Mouse (Mus musculus) cerebellum, adult 11 months (tissue): ENCODE results near the gene Anapc15-ps.
"Not testable (repeated sequence)": the region's sequence is repeated elsewhere in the genome, so short reads cannot be mapped to it uniquely, and the experiment has no call there.

ENCODE experiments used
- DNase-seq: peaks from one replicate; pipeline ENCODE4 v3.0.0; 2022

The Anapc15-ps gene

DNA sequence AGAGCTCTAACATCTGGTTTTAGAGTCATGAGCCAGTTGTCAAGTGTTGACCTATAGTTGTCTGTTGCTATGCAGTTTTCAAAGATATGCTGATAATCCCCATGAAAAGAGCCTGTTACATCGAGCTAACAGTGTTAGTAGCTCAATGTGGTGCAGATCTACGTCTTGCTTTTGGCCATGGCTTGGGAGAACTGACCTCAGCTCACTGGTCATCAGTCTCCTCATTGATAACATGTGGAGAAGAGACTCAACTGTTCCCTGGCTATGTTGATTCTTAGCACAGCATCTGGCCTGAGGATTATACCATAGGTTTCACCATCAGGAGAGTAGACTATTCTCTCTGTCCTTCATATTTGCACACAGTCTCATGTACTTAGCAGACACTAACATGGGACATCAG lies 6.5 kb downstream of the Anapc15-ps start:
- DNase-seq = no peak

DNA sequence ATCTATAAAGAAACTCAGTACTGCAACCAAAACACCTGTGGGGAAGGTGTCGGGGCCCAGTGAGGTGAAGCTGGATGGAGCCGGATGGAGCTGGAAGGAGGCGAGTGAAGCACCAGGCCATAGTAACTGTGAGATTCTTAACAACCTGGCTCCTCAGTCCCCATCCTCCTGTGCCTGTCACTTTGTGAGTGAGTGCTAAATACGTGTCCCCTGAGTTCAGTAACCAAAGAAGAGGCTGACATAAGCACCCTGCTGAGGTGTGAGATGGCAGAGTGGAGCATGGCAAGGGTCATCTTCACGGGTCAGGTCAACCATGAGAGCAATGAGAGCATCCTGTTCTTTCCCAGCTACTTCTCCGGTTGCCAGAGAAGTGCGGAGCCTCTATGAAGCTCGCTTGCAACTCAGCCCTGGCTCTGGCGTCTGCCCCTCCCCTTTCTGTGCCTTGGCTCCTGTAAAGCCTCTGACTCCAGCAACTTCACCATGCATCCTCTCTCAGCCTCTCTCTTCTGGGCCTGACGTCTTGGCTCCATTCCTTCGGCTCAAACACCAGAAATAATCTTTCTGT lies 7.7 kb downstream of the Anapc15-ps start:
- no peak for DNase-seq

DNA sequence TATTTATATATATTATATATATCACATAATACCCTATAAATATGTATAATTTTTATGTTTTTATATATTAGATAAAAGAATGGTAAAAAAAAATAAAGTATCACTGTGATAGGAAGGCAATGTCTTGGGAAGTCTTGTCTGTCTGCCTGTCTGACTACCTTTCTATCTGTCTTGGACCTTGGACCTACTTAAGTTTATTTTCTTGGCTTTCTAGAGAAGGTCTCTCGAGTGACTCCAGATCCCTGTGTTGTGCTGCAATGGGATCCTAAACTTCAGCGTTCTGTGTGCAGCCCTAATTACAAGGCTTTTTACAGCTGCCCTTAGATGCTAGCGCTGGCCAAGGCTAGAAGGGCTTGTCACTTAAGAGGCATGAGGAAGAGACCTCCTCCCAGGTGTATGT lies 8.6 kb downstream of the Anapc15-ps start:
- DNase-seq = no peak

DNA sequence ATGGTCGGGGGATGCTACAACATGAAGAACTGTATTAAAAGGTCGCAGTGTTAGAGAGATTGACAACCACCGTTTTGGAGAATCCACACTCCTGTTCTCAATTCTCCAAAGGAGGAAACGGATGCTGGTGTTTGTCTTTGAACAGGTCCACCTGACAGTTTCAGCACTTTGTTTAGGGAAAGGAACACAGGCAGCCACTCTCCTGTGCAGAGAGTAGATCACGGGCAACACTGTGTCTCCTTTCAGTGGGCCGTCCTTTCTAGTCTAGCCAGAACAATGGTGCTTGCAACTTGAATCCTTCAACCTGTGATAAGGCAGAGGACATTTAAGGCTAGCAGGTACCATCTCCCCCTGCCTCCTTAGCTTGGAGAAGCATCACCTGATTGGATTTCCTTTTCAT lies 12.9 kb downstream of the Anapc15-ps start:
- DNase-seq = no peak

DNA sequence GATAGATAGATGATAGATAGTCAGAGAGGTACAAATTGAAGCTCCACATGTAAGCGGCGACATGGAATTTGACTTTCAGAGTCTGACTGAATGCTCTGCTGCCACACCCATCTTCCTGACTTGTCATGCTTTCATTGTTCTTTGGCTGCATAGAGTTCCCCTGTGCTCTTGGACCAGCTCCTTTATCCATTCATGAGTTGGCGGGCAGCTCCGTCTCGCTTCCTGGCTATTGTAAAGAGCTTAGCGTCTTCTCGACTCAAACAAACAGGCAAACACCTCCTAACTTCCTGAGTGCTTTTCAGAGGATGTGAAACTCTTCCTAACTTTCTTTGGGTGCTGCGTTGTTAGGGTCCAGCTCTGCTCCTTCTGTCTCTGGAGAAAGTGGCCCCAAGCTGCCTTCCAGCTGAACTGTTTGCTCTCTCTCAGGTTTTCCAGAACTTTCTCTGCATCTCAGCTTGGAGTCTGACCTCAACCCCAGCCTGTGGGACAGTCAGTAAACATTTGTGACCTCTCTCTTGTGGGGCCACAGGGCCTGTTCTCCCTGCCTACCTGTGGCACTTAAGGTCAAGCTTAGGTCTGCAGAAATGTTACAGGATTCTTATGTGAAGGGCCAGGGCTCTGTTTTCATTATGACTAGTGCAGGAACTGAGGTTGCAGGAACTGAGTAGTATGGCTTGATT lies 13.6 kb downstream of the Anapc15-ps start:
- no peak for DNase-seq

DNA sequence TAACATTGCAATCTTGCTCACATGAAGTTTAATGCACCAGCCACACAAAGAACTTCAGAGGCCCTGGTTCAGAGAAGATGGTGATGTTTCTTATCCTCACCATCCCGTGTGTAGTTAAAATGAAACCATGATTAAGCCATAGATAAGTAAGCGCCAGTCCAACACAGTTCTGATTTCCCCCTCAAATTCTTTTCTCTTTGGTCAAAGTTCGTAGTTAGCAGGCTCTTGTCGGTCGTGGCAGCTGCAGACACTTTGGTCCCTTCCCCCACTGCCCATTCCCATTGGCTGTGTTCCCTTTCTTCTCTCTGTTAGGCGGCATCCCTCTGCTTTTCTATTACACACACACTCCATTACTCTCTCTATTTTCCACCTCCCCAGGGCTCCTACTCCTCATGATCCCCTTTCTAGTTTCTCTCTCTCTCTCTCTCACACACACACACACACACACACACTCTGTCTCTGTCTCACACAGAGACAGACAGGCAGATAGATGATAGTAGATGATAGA lies 14.4 kb downstream of the Anapc15-ps start:
- DNase-seq = no peak

DNA sequence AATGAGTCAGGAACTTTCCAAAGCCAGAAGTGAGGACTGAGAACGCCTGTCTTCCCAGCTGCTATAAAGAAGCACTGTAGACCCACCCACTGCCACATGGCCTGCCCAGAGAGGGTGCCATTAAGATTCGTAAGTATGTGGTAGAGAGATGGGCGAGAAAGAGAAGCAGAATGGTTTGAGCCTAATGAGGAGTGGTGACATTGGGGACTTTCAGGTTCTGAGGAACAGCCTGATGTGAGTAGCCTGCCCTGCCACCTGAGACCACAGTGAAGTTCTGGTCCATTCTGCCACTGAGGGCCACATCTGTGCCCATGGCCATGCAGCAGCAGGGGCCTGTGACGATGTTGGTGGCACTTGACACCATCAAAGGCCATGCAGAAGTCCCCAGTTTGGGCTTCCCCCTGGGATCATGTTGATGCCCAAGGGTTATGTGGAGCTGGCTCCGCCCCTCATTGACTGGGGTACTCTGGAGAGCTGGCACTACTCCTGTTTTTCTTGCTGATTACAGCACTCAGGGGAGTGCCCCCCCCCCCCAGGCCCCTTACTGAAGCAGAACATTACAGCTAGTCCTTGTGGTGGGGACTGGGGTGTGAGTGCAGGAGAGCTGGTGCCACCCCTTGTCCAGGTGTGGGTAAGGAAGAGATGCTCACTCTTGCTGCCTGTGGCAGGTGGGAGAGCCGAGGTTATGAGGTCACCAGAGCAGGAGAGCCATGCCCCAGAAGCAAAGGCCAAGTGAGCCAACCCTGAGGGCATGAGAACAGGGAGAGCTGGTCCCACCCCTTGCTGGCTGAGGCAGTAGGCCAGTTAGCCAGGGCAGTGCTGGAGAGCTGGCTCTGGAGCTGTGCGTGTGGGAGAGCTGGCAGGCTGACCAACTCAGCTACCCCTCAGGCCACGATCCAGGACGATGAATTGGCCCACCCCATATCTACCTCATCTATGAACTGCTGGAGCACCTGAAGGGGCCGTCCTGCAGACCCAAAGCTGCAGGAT lies 16.7 kb downstream of the Anapc15-ps start:
- DNase-seq = no peak

DNA sequence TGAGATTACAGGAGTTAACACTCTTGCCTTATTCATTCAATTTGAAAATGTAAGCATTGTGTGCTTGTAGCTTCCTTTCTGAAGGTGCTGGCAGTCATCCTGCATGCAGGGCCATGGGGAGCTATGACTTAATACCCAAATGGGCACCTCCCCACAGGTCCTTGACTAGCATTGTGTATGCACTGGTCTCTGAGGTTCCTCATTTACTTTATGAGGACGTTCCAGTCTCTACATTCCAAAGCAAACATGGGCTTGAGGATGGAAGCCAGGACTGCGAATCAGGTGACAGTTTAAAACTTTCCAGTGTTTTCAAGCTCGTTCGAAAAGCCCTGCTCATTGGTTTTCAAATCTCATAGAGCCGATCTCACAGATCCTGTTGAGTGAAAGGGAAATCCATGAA lies 21.1 kb downstream of the Anapc15-ps start:
- DNase-seq = no peak

DNA sequence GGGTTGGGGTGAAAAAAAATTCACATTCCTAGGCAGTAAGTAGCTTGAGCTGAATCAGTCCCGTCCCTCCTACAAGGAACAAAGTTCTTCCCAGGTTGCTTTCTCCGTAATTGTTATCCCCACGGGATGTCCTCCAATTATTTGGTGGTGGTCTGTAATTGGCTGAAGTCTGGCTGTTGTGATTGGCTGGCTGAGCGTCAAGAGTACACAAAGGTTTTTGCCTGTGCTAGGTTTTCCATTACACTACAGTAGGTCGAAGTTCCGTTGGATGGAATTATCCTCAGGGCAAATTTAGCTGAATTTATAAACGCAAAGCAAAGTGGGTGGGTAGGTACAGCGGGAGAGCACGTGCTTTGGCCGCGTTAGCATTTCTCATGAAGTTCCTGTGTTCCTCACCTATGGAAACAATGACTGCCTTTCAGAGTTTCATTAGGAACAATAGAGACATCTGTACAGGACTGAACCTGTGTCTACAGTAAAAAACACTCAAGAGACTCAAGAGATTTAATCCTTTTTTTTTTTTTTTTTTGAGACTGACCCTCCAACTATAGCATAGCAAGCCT lies 24.8 kb downstream of the Anapc15-ps start:
- no peak for DNase-seq

DNA sequence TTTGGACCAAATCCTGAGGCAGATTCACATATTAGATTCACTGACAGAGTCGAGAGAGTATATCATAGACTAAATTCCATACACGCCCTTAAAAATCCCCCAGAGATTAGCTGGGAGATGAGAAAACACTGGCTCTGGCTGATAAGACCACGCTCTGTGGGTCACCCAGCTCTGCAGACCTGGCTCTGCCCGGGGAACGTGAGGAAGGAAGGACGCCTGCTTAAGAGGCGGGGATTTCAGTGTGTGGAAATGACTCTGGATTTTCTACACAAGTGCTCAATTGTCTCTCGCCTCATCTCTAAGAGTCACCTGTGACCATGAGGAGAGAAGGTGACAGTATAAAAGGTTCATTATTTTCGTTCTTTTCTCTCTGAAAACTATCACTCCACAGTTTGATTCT lies 26.1 kb downstream of the Anapc15-ps start:
- no peak for DNase-seq

DNA sequence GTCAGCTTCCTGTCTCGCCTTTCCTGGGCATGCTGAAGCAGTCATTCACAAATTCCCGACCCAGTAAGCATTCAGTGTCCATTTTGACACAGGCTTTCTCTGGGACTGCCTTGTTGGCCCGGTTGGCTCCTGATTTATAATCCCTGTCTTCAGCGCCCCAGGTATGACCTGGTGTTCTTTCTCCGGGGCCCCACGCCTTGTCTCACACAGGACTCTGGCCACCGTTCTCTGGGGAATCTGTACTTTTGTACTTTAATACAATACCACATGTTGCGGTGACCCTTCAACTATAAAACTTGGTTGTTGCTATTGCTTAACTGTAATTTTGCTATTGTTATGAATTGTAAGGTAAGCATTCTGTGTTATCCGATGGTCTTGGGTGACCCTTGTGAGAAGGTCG lies 26.7 kb downstream of the Anapc15-ps start:
- no peak for DNase-seq

DNA sequence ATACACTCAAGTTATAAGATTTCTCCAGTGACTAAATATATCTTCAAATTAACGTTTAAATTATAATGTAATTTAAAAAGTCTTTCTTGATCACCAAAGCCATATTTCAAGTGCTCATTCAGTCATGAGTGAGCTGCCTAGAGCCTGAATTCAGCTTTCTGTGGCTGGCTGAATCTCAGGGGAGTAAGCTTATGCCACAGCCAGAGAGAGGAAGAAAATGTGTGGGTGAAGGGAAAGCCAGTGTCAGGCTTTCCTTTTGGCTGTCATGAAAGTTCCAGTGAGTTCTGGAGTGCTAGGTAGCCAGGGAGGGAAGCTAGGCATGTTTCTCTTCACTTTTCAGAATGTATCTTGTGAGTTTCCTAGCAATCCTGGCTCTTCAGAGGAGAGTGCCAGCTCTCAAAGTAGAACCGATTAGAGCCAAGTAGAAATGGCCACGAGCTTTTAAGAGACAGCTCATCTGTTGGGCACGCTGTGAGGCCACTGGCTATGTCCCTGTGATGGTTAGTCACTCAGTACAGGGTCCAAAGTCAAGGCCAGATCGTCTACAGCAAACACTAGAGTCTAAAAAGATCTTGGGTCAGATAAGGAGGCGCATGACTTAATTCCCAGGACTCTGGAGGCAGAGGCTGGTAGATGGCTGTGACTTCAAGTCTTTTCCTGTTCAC lies 29.4 kb downstream of the Anapc15-ps start:
- DNase-seq = no peak

DNA sequence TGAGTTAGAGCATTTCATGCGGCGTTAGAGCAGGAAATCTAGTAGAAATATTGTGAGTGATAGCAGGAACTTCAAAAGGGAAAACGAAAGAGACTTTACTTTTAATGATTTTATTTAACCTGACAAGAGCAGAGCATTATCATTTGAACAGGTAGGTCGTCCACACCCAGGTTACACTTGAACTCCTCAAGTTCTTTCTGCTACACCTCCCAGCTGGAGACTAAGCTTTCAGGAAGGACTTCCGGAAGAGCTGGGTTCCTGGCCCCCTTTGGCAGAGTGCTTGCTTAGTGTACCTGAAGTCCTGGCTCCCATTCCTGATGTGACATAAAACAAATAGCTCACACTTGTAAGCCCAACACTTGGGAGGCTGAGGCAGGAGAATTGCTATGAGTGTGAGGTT lies 30.2 kb downstream of the Anapc15-ps start:
- no peak for DNase-seq

DNA sequence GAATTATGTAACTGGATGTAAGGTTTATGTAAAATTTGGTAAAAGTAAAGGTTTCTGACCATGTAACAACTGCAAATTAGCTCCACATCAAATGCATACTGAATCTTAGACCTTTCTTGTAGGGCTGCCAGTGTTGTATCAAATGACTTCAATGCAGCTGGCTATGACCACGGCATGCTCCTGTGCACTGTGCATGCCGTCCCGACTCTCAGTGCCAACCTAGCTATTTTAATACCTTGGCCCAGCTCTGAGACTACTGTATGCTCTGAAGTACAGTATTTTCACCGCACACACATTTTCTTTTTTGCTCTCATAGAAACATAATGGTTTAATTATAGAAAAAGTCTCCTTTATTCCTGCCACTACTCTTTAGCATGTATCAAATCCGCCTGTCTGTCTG lies 31.9 kb downstream of the Anapc15-ps start:
- DNase-seq = no peak

DNA sequence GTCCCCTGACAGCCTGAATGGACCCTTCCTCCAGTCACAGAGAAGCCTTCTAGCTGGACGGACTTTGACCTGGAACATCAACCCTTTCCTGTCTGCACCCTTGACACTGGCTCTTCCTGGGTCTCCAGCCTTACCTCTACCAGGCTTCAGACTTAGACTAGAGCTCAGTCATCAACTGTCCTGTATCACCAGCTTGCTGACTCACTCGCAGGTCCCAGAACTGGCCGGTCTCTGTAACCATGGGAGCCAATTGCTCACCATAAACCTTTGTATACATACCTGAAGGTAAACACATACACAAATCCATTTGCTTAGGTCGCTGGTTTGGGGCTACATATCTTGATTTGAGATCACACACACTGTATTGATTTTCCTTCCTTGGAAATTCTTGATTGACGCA lies 33.8 kb downstream of the Anapc15-ps start:
- DNase-seq = no peak

DNA sequence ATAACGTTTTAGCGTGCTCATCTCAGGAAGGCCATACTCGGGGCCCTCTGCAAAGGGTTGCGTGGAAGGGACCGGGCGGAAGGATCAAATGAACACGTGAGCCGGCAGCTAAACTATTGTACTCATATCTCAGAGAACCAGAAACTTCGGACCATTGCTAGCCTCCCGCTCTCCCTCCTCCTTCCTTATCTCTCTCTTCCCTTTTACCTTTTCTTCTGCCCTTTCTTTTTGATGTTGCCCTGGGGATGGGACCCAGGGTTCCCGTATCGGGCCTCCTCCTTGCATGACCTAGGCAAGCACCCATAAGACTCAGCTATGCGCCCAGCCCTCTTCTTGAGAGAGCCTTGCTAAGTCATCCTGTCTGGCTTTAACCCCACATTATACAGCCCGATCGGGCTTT lies 38.5 kb downstream of the Anapc15-ps start:
- DNase-seq = no peak

DNA sequence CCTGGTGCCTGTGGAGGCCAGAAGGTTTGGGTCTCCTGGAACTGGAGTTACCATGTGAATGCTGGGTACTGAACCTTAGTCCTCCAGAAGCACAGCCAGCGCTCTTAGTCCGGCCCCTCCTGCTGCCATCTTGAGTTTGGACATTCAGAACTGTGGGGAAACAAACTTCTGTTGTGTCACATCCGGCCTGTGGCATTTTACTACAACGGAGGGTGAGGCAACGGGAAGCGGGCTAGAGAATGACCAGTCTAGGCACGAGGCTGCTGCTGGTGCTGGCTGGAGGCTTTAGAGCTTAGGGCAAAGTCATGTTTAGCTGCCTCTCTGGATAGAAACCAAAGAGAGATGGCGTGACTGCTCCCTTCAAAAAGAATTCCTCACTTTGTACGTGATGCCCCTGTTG lies 39.0 kb downstream of the Anapc15-ps start:
- no peak for DNase-seq

DNA sequence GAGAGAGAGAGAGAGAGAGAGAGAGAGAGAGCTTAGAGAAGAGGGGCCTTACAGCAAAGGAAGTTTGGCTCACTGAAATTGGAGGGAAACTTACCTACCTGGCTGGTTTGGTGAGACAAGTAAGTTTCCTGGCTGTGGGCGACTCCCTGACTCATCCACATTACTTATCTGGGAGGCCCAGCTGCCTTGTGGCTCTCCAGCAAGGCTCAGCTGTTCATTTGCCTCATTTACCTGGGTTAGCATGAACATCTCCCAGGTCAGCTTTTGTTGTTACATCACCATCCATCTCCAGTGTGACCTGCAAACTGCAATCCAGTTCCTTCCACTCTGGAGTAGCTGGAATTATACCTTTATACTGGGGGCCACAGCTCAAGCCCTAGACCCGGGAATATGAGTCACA lies 41.7 kb downstream of the Anapc15-ps start:
- DNase-seq = no peak

DNA sequence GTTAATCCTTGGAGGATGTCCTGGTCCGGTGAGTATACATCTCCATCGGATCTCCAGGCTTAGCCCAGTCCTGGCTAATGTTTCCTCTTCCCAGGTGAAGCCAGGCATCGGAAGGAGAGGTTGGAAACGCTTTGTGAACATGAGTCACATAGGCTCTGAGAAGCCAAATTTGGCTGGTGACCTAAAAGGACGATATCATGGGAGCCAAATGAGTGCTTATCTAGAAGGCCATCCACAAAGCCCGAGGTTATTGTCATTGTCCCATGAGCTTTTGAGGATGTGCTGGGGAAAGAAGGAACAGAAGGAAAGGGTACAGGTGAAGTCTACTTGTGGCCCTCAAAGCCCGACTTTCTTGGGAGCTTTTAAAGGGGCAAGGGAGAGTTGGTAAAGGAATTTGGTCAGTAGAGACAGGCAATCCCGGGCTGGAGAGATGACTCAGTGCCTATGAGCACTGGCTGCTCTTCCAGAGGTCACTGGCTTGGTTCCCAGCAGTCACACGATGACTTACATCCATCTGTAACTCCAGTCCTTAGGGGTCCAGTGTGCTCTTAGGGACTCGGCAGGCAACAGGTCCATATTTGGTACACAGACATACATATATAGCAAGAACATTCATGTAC lies 42.4 kb downstream of the Anapc15-ps start:
- DNase-seq = no peak

DNA sequence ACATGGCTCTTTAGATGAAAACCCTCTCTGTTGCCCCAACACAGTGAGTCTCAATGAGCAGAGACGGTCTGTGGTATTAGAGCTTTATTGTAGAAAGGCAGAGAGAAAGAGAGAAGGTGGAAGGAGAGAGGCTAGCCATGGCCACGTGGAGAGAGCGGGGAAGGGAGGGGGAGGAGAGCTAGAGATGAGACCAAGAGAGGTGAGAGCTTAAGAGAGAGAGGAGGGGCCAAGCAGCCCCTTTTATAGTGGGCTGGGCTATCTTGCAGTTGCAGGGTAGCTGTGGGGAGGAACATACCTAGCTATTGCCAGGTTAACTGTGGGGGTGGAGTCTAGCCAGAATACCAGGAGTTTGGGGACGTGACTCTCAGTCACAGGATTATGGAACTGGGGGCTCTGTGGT lies 43.1 kb downstream of the Anapc15-ps start:
- not testable (repeated sequence) for DNase-seq

DNA sequence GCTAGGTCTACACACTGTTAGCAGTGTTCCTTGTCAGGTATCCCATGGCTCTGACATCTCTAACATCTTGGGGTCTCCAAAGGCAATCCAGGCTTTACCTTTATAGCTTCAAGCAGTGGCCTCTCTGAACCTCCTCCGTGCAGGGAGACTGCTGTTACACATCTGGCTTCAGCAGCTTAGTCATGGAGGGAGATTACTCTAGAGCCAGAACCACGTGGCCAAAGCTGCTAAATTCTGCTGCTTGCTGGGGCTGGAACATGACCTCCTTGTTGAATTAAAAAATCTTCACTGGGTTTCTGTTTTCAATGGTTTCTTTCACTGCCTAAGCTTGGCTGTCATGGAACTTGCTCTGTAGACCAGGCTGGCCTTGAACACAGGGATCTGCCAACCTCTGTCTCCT lies 44.9 kb downstream of the Anapc15-ps start:
- no peak for DNase-seq

DNA sequence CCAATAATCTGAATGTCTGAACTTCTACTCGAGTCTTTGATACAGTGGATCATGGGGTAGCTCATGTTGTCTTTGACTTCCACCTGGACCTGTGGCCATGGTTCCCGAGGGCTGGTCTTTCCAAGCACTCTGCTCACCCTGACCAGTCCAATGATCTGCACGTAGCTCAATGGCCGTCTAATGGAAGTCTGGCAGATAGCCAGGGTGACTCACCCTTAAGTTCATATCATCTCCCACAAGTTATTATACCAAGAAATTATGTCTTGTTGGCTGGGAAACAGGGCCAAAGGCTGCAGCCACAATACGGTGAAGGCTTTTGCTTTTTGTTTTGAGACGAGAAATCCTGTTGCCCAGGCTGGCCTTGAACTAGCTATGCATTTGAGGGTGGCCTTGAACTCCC lies 45.9 kb downstream of the Anapc15-ps start:
- no peak for DNase-seq
